Mouse (Mus musculus) limb, embryonic 13.5 days (tissue): ENCODE results near the gene Gm20547. TPM values are rescaled to one million over a fixed set of nuclear protein-coding genes. Genes with fewer than 3 reads are reported as not detected.
A peak's percentile ranks its signal among the peaks of the same experiment; 100 is the strongest.
"Not testable (repeated sequence)": the region's sequence is repeated elsewhere in the genome, so short reads cannot be mapped to it uniquely, and the experiment has no call there.

ENCODE experiments used
- ATAC-seq: fragments of 200-750 bp; cut with Nextera tagmentation; 2 replicates; pipeline ENCODE4 v1.8.0; 2017; ENCODE audit warnings: low read depth, moderate number of reproducible peaks, moderate TSS enrichment; ENCODE audit not compliant: low FRiP score
- H3K27ac ChIP-seq: fragments of 300-500 bp; sonication (generic); 2 replicates; pipeline ENCODE4 v1.5.1; 2015; ENCODE audit warnings: inconsistent platforms, mild to moderate bottlenecking, moderate library complexity
- H3K27me3 ChIP-seq: fragments of 300-500 bp; sonication (generic); 2 replicates; pipeline ENCODE4 v1.6.1; 2015; ENCODE audit warnings: mild to moderate bottlenecking, inconsistent platforms
- H3K36me3 ChIP-seq: fragments of 300-500 bp; sonication (generic); 2 replicates; pipeline ENCODE4 v1.6.1; 2015; ENCODE audit warnings: inconsistent platforms, mild to moderate bottlenecking, moderate library complexity
- H3K4me1 ChIP-seq: fragments of 300-500 bp; sonication (generic); 2 replicates; pipeline ENCODE4 v1.6.1; 2015; ENCODE audit warnings: inconsistent platforms
- H3K4me2 ChIP-seq: fragments of 300-500 bp; sonication (generic); replicated peaks from 2 replicates; pipeline ENCODE4 v1.6.1; 2015; ENCODE audit warnings: inconsistent platforms, mild to moderate bottlenecking, moderate library complexity
- H3K4me3 ChIP-seq: fragments of 300-500 bp; sonication (generic); 2 replicates; pipeline ENCODE4 v1.5.1; 2015; ENCODE audit warnings: moderate library complexity, mild to moderate bottlenecking, inconsistent platforms
- H3K9ac ChIP-seq: fragments of 300-500 bp; sonication (generic); 2 replicates; pipeline ENCODE4 v1.6.1; 2015; ENCODE audit warnings: mild to moderate bottlenecking, inconsistent platforms
- H3K9me3 ChIP-seq: fragments of 300-500 bp; sonication (generic); 2 replicates; pipeline ENCODE4 v1.6.1; 2016; ENCODE audit warnings: inconsistent platforms
- WGBS: fragments of 180-500 bp; shearing (Covaris S2); methylation state at CpG from one replicate; pipeline ENCODE4 v1.1.7; 2015; 5-methylcytosine and 5-hydroxymethylcytosine counted together
- polyA plus RNA-seq: library from polyadenylated mRNA; unstranded; fragments of >200 nt; fragmentation: Nextera tagmentation; extraction: Ambion mirVana; gene quantifications from 2 replicates; pipeline ENCODE4 v1.2.1, GENCODE M21; 2015

The Gm20547 gene
- polyA plus RNA-seq, 1 experiment from 2014 or later: not detected

- no peak overlapping the region for H3K27ac ChIP-seq
- H3K4me1 ChIP-seq: peaks cover 17% of the 10 kb centered on the region
- no peak for ATAC-seq
- H3K27me3 ChIP-seq: no peaks in the 10 kb centered on the region
- 90% methylated on average over 10 of the region's 10 CpGs for WGBS
- H3K4me2 ChIP-seq: no peak overlapping the region
- H3K9me3 ChIP-seq: no peaks in the 10 kb centered on the region
- H3K36me3 ChIP-seq: peaks cover 82% of the 10 kb centered on the region
- no peak overlapping the region for H3K9ac ChIP-seq
- no peak overlapping the region for H3K4me3 ChIP-seq
Measured at GRCm38 (mm10) chr17:34910982-34911381, 29.1 kb upstream of the Gm20547 start.

- H3K4me3 ChIP-seq: no peak overlapping the region
- peaks cover 13% of the 10 kb centered on the region for H3K4me1 ChIP-seq
- peaks cover 67% of the 10 kb centered on the region for H3K36me3 ChIP-seq
- H3K27me3 ChIP-seq: no peaks in the 10 kb centered on the region
- no peak overlapping the region for H3K9ac ChIP-seq
- ATAC-seq: no peak
- H3K9me3 ChIP-seq: no peaks in the 10 kb centered on the region
- H3K27ac ChIP-seq: no peak overlapping the region
- 95% methylated on average over 9 of the region's 9 CpGs for WGBS
- H3K4me2 ChIP-seq: no peak overlapping the region
Measured at GRCm38 (mm10) chr17:34902895-34903294, 21.1 kb upstream of the Gm20547 start.

- H3K27ac ChIP-seq, H3K27me3 ChIP-seq, H3K9me3 ChIP-seq, H3K9ac ChIP-seq, H3K4me3 ChIP-seq, H3K4me2 ChIP-seq, ATAC-seq: not testable (repeated sequence)
- Histone ChIP-seq H3K36me3 (peaks cover 58% of the 10 kb centered on the region), H3K4me1 (peaks cover 20% of the 10 kb centered on the region)
- 84% methylated on average over 10 of the region's 10 CpGs for WGBS
Measured at GRCm38 (mm10) chr17:34901948-34902347, 20.1 kb upstream of the Gm20547 start.

GRCm38 (mm10) chr17:34900826-34901225, 19.0 kb upstream of the Gm20547 start:
- not testable (repeated sequence) for H3K9ac ChIP-seq, H3K9me3 ChIP-seq, ATAC-seq, H3K27me3 ChIP-seq, H3K27ac ChIP-seq
- H3K4me1 ChIP-seq: peaks cover 31% of the 10 kb centered on the region
- H3K36me3 ChIP-seq: peaks cover 53% of the 10 kb centered on the region
- peak overlapping the region; percentile 96; the same call in 1 of the 2 replicates for H3K4me2 ChIP-seq
- peak overlapping the region; percentile 92; the same call in 1 of the 2 replicates for H3K4me3 ChIP-seq

GRCm38 (mm10) chr17:34899890-34900243, 18.0 kb upstream of the Gm20547 start:
- ATAC-seq: no peak
- Histone ChIP-seq H3K27me3 (no peaks in the 10 kb centered on the region), H3K4me2 (peak overlapping the region; percentile 96), H3K27ac (peak overlapping the region; percentile 95), H3K9me3 (no peaks in the 10 kb centered on the region), H3K36me3 (peaks cover 46% of the 10 kb centered on the region), H3K4me3 (peak overlapping the region; percentile 92), H3K9ac (peak overlapping the region; percentile 98), H3K4me1 (peaks cover 39% of the 10 kb centered on the region)
- 3% methylated on average over 5 of the region's 5 CpGs for WGBS

- Histone ChIP-seq H3K9me3 (no peaks in the 10 kb centered on the region), H3K27me3 (no peaks in the 10 kb centered on the region), H3K27ac (peak overlapping the region; percentile 95), H3K9ac (peak overlapping the region; percentile 98), H3K4me2 (peak overlapping the region; percentile 96), H3K4me1 (peaks cover 39% of the 10 kb centered on the region), H3K4me3 (peak overlapping the region; percentile 92), H3K36me3 (peaks cover 40% of the 10 kb centered on the region)
- under 1% methylated on average over 39 of the region's 45 CpGs for WGBS
- ATAC-seq: no peak
Measured at GRCm38 (mm10) chr17:34899053-34899889, 17.4 kb upstream of the Gm20547 start.

- Histone ChIP-seq H3K4me3 (peak overlapping the region; percentile 92), H3K4me1 (peaks cover 41% of the 10 kb centered on the region), H3K9ac (peak overlapping the region; percentile 98), H3K27me3 (no peaks in the 10 kb centered on the region), H3K9me3 (no peaks in the 10 kb centered on the region), H3K27ac (peak overlapping the region; percentile 95), H3K36me3 (peaks cover 34% of the 10 kb centered on the region), H3K4me2 (peak overlapping the region; percentile 96)
- no peak for ATAC-seq
- 0% methylated on average over 7 of the region's 47 CpGs for WGBS
Measured at GRCm38 (mm10) chr17:34898706-34899052, 16.8 kb upstream of the Gm20547 start.

GRCm38 (mm10) chr17:34898160-34898586, 16.3 kb upstream of the Gm20547 start, which contains the start of the genes C2 and Ehmt2:
Gene C2, minus strand, starts transcription at chr17:34898265.
Gene Ehmt2, plus strand, starts transcription at chr17:34898469.
- Histone ChIP-seq H3K36me3 (peaks cover 29% of the 10 kb centered on the region), H3K27ac (peak within 1 kb of the TSS; percentile 95), H3K9ac (peak within 1 kb of the TSS; percentile 98), H3K27me3 (no peaks in the 10 kb centered on the region), H3K9me3 (no peaks in the 10 kb centered on the region), H3K4me3 (peak within 1 kb of the TSS; percentile 92), H3K4me2 (peak within 1 kb of the TSS; percentile 96), H3K4me1 (peaks cover 44% of the 10 kb centered on the region)
- peak; percentile 48 for ATAC-seq
- WGBS: 0% methylated on average over 27 of the region's 44 CpGs

- no peak for ATAC-seq
- 23% methylated on average over 10 of the region's 10 CpGs for WGBS
Measured at GRCm38 (mm10) chr17:34897373-34898159, 15.7 kb upstream of the Gm20547 start.

GRCm38 (mm10) chr17:34896366-34896765, 14.5 kb upstream of the Gm20547 start:
- ATAC-seq: no peak
- H3K4me2 ChIP-seq: peak overlapping the region; percentile 89
- H3K27ac ChIP-seq: no peak overlapping the region
- H3K4me1 ChIP-seq: peaks cover 44% of the 10 kb centered on the region
- no peak overlapping the region for H3K9ac ChIP-seq
- H3K4me3 ChIP-seq: peak overlapping the region; percentile 77; the same call in 1 of the 2 replicates
- peaks cover 13% of the 10 kb centered on the region for H3K36me3 ChIP-seq
- no peaks in the 10 kb centered on the region for H3K9me3 ChIP-seq
- WGBS: 89% methylated on average over 17 of the region's 17 CpGs
- no peaks in the 10 kb centered on the region for H3K27me3 ChIP-seq

More at GRCm38 (mm10) chr17:34897373-34898159, 15.7 kb upstream of the Gm20547 start:
- Histone ChIP-seq H3K4me2 (peak overlapping the region; percentile 96), H3K36me3 (peaks cover 23% of the 10 kb centered on the region), H3K27me3 (no peaks in the 10 kb centered on the region), H3K9me3 (no peaks in the 10 kb centered on the region), H3K4me3 (peak overlapping the region; percentile 92), H3K27ac (peak overlapping the region; percentile 95), H3K9ac (peak overlapping the region; percentile 98), H3K4me1 (peaks cover 44% of the 10 kb centered on the region)

GRCm38 (mm10) chr17:34895724-34896123, 13.9 kb upstream of the Gm20547 start:
- H3K4me3 ChIP-seq: peak overlapping the region; percentile 77
- H3K4me1 ChIP-seq: peaks cover 44% of the 10 kb centered on the region
- no peaks in the 10 kb centered on the region for H3K27me3 ChIP-seq
- peak overlapping the region; percentile 90 for H3K9ac ChIP-seq
- 96% methylated on average over 15 of the region's 15 CpGs for WGBS
- H3K4me2 ChIP-seq: peak overlapping the region; percentile 89
- H3K27ac ChIP-seq: peak overlapping the region; percentile 90
- peaks cover 9% of the 10 kb centered on the region for H3K36me3 ChIP-seq
- ATAC-seq: no peak
- H3K9me3 ChIP-seq: no peaks in the 10 kb centered on the region
